Mouse (Mus musculus) spleen, embryonic (tissue): Measurements from ENCODE around the gene Vmn1r113.
"Not testable (repeated sequence)": the region's sequence is repeated elsewhere in the genome, so short reads cannot be mapped to it uniquely, and the experiment has no call there.

Experiments used
- CTCF ChIA-PET: fragments of 350-600 bp; sonication (Branson Sonifier 250); formaldehyde crosslinking; loops from one replicate; lab custom pipeline; 2022; lab: Charles Lee

The Vmn1r113 gene

GRCm38 (mm10) chr7:20786985-20787384, at the start of gene Vmn1r113:
TSS of gene Vmn1r113 (plus strand) at chr7:20787285.
- CTCF ChIA-PET: not testable (repeated sequence)

DNA sequence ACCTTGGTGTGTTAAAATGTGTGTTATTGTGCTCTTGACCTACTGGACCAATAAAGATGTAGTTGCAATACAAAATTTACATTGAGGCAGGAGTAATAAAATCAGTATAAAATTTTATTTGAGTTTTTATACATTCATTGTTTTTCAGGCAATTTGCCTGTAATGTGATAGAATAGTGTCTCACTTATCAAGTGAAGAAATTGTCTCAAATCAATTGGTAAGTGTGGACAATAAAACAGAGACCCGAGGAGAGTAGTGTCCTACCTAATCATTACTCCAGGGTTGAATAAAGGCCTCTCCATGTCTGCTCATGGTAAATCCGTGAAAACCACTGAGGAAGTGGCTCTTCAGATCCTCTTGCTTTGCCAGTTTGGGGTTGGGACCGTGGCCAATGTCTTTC, 16.2 kb upstream of the Vmn1r113 start, which contains the start of gene Vmn1r112:
Vmn1r112 (plus strand) TSS at position 301 of the 400 bp plus-strand sequence.
- CTCF ChIA-PET: not testable (repeated sequence)

- CTCF ChIA-PET: not testable (repeated sequence)
These were observed 25.0 kb downstream of the Vmn1r113 start, which contains the start of gene Vmn1r114 for GRCm38 (mm10) chr7:20812086-20812485. TSS of gene Vmn1r114 (minus strand) at chr7:20812186.
